Mouse (Mus musculus) 3134 (cell line): ENCODE results near the gene Itgax.

Experiments used
- DNase-seq: peaks from one replicate; pipeline ENCODE4 v3.0.0-alpha.2; 2011; ENCODE audit warnings: low spot score; ENCODE audit not compliant: insufficient read length; ENCODE audit errors: extremely low read depth

Itgax gene

GRCm38 (mm10) chr7:128128741-128129720, at the start of gene Itgax:
Itgax (plus strand) TSS chr7:128129547.
- no peak for DNase-seq

GRCm38 (mm10) chr7:128080012-128080411, 49.3 kb upstream of the Itgax start:
- no peak for DNase-seq

GRCm38 (mm10) chr7:128089141-128089540, 40.2 kb upstream of the Itgax start:
- peak; percentile 14 for DNase-seq

GRCm38 (mm10) chr7:128098135-128098534, 31.2 kb upstream of the Itgax start:
- DNase-seq, result peak; percentile 36

DNA sequence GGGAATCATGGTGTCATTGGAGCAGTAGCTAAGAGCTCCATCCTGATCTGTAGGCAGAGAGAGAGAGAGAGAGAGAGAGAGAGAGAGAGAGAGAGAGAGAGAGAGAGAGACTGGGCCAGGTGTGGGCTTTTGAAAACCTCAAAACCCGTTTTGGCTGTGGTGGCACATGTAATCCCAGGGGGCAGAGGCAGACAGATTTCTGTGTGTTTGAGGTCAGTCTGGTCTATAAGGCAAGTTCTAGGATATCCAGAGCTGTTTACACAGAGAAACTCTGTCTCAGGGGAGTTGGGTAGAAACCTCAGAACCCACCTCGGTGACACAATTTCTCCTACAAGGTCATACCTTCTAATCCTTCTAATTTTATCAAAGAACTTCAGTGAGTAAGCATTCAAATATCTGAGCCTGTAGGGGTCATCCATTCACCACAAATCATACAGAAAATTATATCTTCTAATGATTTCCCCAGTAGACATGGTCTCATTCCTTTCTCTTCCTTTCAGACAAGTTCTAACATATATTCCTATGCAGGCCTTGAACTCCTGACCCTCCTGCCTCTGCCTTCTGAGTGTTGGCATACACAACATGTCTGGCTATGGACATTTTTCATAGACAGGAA, 28.5 kb upstream of the Itgax start:
- no peak for DNase-seq

- DNase-seq, result no peak
Measured at GRCm38 (mm10) chr7:128105246-128105645, 24.1 kb upstream of the Itgax start.

DNA sequence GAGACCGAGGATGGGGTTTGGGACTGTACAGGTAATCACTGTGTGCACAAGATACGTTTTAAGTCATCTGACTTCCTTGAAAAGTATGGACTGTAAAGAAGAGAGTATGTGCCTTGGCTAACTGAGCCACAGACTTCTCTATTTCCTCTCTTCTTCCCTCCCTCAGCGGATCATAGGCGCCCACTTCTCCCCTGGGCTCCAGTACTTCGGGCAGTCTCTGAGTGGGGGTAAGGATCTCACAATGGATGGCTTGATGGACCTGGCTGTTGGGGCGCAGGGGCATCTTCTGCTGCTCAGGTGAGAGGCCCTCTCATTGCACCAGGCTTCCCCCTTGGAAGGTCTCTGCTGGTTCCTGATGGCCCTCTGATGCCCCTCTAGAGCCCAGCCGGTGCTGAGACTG, 21.9 kb upstream of the Itgax start:
- no peak for DNase-seq

DNA sequence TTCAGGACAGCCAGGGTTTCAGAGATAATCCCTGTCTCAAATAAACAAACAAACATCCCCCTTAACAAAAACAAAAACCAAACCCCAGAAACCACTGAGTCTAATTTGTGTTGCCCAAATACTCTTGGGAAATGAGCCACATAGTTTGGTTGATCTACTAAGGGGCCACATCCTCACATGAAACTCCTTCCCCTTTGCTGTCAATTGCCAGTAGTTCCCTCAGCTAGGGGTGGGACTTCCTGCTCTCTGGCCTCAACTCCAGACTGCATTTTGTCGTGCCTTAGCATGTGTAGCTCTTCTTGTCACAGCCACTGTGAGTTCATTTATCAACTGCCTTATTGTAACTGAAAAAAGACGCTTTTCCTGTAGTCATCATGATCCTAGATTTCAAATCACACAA, 19.0 kb upstream of the Itgax start:
- DNase-seq, result no peak

DNA sequence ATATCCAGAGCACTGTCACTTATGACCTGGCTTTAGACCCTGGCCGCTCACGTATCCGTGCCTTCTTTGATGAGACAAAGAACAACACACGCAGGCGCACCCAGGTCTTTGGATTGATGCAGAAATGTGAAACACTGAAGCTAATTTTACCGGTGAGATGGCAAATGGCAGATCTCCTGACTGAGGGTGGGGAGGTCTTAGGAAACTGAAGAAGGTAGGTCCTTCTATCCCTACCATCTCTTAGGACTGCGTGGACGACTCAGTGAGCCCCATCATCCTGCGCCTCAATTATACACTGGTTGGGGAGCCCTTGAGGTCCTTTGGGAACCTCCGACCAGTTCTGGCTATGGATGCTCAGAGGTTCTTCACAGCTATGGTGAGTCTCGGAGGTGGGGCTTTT, 17.2 kb upstream of the Itgax start:
- DNase-seq, result no peak

DNA sequence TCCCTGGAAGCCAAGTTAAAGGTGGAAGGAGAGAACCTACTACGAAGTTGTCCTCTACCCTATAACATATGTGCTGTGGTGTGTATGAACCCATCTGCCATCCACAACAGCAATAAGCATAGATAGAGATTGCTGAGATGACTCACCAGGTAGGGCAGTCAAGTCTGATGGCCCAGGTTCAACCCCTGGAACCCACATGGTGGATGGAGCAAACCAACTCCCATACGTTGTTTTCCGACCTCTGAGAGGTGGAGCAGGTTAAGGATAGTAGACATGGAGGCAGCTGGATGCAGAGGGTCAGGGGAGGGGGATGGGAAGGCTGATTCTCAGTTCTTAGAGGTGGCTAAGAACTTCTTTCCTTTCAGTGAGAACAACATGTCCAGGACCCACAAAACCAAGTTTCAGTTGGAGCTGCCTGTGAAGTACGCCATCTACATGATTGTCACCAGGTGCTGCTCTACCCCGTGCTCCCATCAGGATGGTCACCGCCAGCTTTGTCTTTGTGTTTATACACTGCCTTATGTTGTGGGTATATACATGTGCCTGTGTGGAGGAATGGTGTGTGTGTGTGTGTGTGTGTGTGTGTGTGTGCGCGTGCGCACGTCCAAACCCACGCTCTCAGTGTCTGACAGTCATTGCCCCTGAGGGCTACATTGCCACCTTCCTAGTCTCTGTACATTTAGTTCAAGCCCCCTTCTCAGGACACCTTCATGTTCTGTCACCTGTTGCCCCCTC, 14.8 kb upstream of the Itgax start:
- no peak for DNase-seq

- DNase-seq, result no peak
Measured at GRCm38 (mm10) chr7:128115211-128115958, 14.0 kb upstream of the Itgax start.

- no peak for DNase-seq
Measured at GRCm38 (mm10) chr7:128116396-128116795, 13.0 kb upstream of the Itgax start.

- no peak for DNase-seq
Measured at GRCm38 (mm10) chr7:128119726-128120490, 9.4 kb upstream of the Itgax start.

DNA sequence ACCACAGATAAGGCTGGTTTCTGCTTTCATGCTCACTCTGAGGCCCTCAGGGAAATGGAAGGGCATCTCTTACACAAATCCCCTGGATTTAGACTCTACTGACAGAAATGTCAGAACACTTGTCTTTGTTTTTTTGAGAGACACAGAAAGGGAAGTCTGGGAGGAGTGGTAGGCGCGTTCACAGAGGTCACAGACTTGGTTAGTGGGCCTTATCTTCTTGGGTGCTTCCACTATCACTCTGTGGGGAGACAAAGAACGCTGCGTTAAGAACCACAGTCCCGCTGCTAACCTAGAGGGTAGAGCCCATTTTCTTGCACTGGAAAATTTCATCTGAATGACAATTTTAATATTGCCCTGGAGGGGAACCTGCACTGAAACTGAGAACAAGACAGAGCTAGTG, 2.8 kb downstream of the Itgax start:
- no peak for DNase-seq

- DNase-seq, result no peak
Measured at GRCm38 (mm10) chr7:128133596-128133995, 4.2 kb downstream of the Itgax start.

- DNase-seq, result no peak
Measured at GRCm38 (mm10) chr7:128136927-128137326, 7.6 kb downstream of the Itgax start.

DNA sequence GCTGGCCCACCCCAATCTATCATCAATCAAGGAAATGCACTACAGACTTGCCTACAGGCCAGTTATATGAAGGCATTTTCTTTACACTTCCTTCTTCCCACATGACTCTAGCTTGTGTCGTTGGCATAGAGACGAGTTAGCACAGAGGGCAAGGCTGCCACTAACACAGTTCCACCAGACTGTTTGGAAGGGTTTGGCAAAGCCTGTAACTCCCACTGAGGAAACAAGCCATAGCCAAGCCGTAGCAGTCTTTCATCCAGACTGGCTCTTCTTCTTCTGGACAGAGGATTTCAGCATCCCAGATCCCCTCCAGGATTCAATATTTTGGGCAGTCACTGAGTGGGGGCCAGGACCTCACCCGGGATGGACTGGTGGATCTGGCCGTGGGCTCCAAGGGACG, 10.3 kb downstream of the Itgax start:
- DNase-seq, result no peak

GRCm38 (mm10) chr7:128150970-128151369, 21.6 kb downstream of the Itgax start:
- no peak for DNase-seq

- no peak for DNase-seq
Measured at GRCm38 (mm10) chr7:128154076-128154475, 24.7 kb downstream of the Itgax start, which contains the start of gene Itgad. Itgad (plus strand) TSS chr7:128154376.

- no peak for DNase-seq
Measured at GRCm38 (mm10) chr7:128154924-128155323, 25.6 kb downstream of the Itgax start.
